Mouse (Mus musculus) liver, postnatal 0 days (tissue): Measurements from ENCODE around the gene Epha2.

Source experiments
- CTCF ChIP-seq: sonication (generic); IDR thresholded peaks from 2 replicates; pipeline ENCODE4 v1.5.1; 2016; ENCODE audit warnings: antibody characterized with exemption, low read depth
- EP300 ChIP-seq: IDR thresholded peaks from 2 replicates; pipeline ENCODE4 v1.6.1; 2016; ENCODE audit warnings: antibody characterized with exemption, low read depth, mild to moderate bottlenecking

DNA sequence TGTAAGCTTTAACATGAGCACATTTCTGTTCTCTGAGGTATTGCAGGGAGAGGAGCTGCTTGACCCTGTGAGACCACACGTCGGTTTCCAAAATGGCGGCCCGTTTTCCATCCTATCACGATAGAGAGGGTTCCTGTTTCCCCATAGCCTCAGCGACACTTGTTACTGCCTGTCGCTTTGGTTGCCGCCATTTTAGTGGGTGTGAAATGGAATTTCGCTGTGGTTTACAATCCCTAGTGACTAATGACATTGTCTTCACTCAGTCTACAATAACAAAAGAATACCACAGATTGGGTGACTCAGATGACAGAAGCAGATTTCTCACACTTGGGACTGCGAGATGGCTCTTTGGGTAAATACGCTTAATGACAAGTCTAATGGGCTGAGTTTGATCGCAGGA is 44.2 kb downstream of the Epha2 start:
- no peak for TF ChIP-seq CTCF
- TF ChIP-seq EP300: no peak
